ENCODE assay signal across 8 mouse cellular contexts in the genomic region with DNA sequence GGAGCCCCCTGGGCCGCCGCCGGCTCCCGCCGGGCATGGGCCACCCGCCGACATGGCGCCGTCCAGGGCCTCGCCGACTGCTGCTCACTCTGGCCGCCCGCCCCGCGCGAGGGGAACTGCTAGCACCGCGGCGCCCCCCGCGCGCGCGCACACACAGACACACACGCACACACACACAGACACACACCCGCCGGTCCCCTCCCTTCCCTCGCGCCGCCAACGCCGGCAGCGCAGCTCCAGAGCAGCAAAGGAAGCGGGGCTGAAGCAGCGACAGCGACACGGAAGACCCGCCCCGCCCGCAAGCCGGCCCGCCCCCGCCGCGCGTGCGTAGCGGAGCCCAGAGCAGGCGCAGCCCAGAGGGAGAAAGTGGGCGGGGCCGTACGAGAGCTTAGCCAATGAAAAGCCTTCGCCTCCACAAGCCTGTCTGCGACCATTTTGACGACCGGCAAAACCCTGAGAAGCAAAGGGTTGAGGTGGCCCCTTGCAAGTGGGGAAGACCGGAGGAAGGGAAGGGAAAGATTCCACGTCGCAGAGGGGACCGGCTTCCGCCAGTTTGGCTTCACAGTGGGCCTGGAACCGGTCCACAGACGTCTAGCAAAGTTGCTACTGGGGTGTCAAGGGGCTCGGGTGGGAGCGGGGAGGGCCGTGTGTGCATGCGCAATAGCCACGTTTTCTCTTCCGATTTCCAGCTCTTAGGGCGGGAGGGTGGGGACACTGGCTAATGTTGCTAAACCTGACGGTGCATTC. TPM values are rescaled to one million over a fixed set of nuclear protein-coding genes. Genes with fewer than 3 reads are reported as not detected.
A peak's percentile ranks its signal among the peaks of the same experiment; 100 is the strongest.
DNase-seq lines count a peak whose midpoint lies in the region; ATAC-seq and TF ChIP-seq lines count a peak whose summit lies in the region.

Gopc (minus strand) TSS at position 280 of the 747 bp plus-strand sequence.

- peak within 1 kb of the TSS; percentile 84 for H3K9ac ChIP-seq in lung, postnatal 0 days (replicated peaks; ENCODE audit: low read depth)

- H3K4me2 ChIP-seq in lung, postnatal 0 days (replicated peaks; ENCODE audit: low read depth, low read length) = peak within 1 kb of the TSS; percentile 77

- WGBS in hindbrain, embryonic 10.5 days = under 1% methylated on average over 68 of the region's 71 CpGs
- under 1% methylated on average over 59 of the region's 71 CpGs for WGBS in lung, postnatal 0 days

- peak within 1 kb of the TSS; percentile 97 for H3K27ac ChIP-seq in hindbrain, embryonic 10.5 days
- H3K27ac ChIP-seq in lung, postnatal 0 days (ENCODE audit: low read length) = peak within 1 kb of the TSS; percentile 92

- TF ChIP-seq EP300 in lung, postnatal 0 days (IDR thresholded peaks at IDR 0.05) = no peak

- peak; percentile 89 for DNase-seq in MEL-GATA-1-ER (ENCODE audit: extremely low read depth, low read depth)
- peak; percentile 97 for DNase-seq in cerebellum, adult 8-10 months
- DNase-seq in hindbrain, embryonic 10.5 days (ENCODE audit: low spot score) = peak; percentile 96
- DNase-seq in layer of hippocampus, adult 9-11 months = peak; percentile 98
- peak; percentile 99 for DNase-seq in lung, postnatal 0 days (ENCODE audit: low spot score)
- DNase-seq in ovary, postnatal 14 days (ENCODE audit: low spot score) = peak; percentile 95
- peak; percentile 99 for DNase-seq in thymus, postnatal 14 days

- no peaks in the 10 kb centered on the region for H3K36me3 ChIP-seq in hindbrain, embryonic 10.5 days
- no peaks in the 10 kb centered on the region for H3K36me3 ChIP-seq in lung, postnatal 0 days (ENCODE audit: insufficient read depth, low read length)

- peak within 1 kb of the TSS; percentile 94 for H3K4me3 ChIP-seq in hindbrain, embryonic 10.5 days
- H3K4me3 ChIP-seq in lung, postnatal 0 days (ENCODE audit: low read depth, low read length) = peak within 1 kb of the TSS; percentile 91

- H3K4me1 ChIP-seq in hindbrain, embryonic 10.5 days (replicated peaks) = peaks cover 26% of the 10 kb centered on the region
- no peaks in the 10 kb centered on the region for H3K4me1 ChIP-seq in lung, postnatal 0 days (ENCODE audit: insufficient read depth, low read depth, low read length)

- H3K9me3 ChIP-seq in hindbrain, embryonic 10.5 days = no peaks in the 10 kb centered on the region
- H3K9me3 ChIP-seq in lung, postnatal 0 days (ENCODE audit: low read length) = no peaks in the 10 kb centered on the region

- no peak for TF ChIP-seq CTCF in lung, postnatal 0 days (IDR thresholded peaks at IDR 0.05)

- ATAC-seq in frontal cortex, adult (ENCODE audit: low TSS enrichment) = peak; percentile 89
- ATAC-seq in lung, postnatal 0 days = peak; percentile 99

- H3K27me3 ChIP-seq in hindbrain, embryonic 10.5 days (ENCODE audit: insufficient read depth, poor library complexity, severe bottlenecking) = no peaks in the 10 kb centered on the region
- H3K27me3 ChIP-seq in lung, postnatal 0 days (replicated peaks; ENCODE audit: insufficient read depth, low read length) = no peaks in the 10 kb centered on the region

RNA-seq across cellular contexts. Expression of gene Gopc, which starts in this region (rescaled TPM):
- polyA plus RNA-seq in hindbrain, embryonic 10.5 days (2016; fragmentation: Nextera tagmentation; extraction: Ambion mirVana) = 17.7 and 18.0 TPM in 2 replicates
- 13.7 and 15.4 TPM in 2 replicates for polyA plus RNA-seq in lung, postnatal 0 days (2015; fragmentation: Nextera tagmentation; extraction: Ambion mirVana)

Comparison
In these comparisons a context has a peak if more than half of its experiments do, and no peak if none do; other contexts are left out.
1. Peak in every context shown above with its lines: DNase-seq, ATAC-seq, H3K4me3 ChIP-seq and H3K27ac ChIP-seq.